Mouse (Mus musculus) liver, postnatal 0 days (tissue): ENCODE data around the gene Vti1b.

ENCODE experiments used
- CTCF ChIP-seq: sonication (generic); IDR thresholded peaks from 2 replicates; pipeline ENCODE4 v1.5.1; 2016; ENCODE audit warnings: antibody characterized with exemption, low read depth
- EP300 ChIP-seq: IDR thresholded peaks from 2 replicates; pipeline ENCODE4 v1.6.1; 2016; ENCODE audit warnings: antibody characterized with exemption, low read depth, mild to moderate bottlenecking

- TF ChIP-seq CTCF (peak; percentile 71), EP300 (0 out of 2 replicates have a peak, but pooled peaks have one; percentile 18)
These were observed 19.2 kb upstream of the Vti1b start for GRCm38 (mm10) chr12:79191701-79192100.
